Mouse (Mus musculus): ENCODE measurements around the gene Zbtb20.
"Not testable (repeated sequence)": the region's sequence is repeated elsewhere in the genome, so short reads cannot be mapped to it uniquely, and the experiment has no call there.

Gene Zbtb20

GRCm38 (mm10) chr16:42910016-42910415 is 34.3 kb downstream of the Zbtb20 start:
- peak; percentile 4 for DNase-seq (ENCODE audit: low read depth, low spot score)

GRCm38 (mm10) chr16:42910716-42911115 is 35.0 kb downstream of the Zbtb20 start:
- no peak for DNase-seq (ENCODE audit: low read depth, low spot score)

- DNase-seq (ENCODE audit: low read depth, low spot score): no peak
Measured at GRCm38 (mm10) chr16:42911326-42911725, 35.6 kb downstream of the Zbtb20 start.

GRCm38 (mm10) chr16:42911815-42912214 is 36.1 kb downstream of the Zbtb20 start:
- no peak for DNase-seq (ENCODE audit: low read depth, low spot score)

- no peak for DNase-seq (ENCODE audit: low read depth, low spot score)
Measured at GRCm38 (mm10) chr16:42913291-42913690, 37.6 kb downstream of the Zbtb20 start.

GRCm38 (mm10) chr16:42914457-42915085 is 38.9 kb downstream of the Zbtb20 start:
- peak; percentile 38 for DNase-seq (ENCODE audit: low read depth, low spot score)

GRCm38 (mm10) chr16:42919992-42920760 is 44.5 kb downstream of the Zbtb20 start:
- no peak for DNase-seq (ENCODE audit: low read depth, low spot score)

- no peak for DNase-seq (ENCODE audit: low read depth, low spot score)
Measured at GRCm38 (mm10) chr16:42921436-42921835, 45.8 kb downstream of the Zbtb20 start.

GRCm38 (mm10) chr16:42938211-42938610 is 62.5 kb downstream of the Zbtb20 start:
- no peak for DNase-seq (ENCODE audit: low read depth, low spot score)

GRCm38 (mm10) chr16:42947016-42947415 is 71.3 kb downstream of the Zbtb20 start:
- no peak for DNase-seq (ENCODE audit: low read depth, low spot score)

- not testable (repeated sequence) for DNase-seq (ENCODE audit: low read depth, low spot score)
Measured at GRCm38 (mm10) chr16:42955401-42955800, 79.7 kb downstream of the Zbtb20 start.

- no peak for DNase-seq (ENCODE audit: low read depth, low spot score)
Measured at GRCm38 (mm10) chr16:42972872-42973271, 97.2 kb downstream of the Zbtb20 start.

- no peak for DNase-seq (ENCODE audit: low read depth, low spot score)
Measured at GRCm38 (mm10) chr16:42998896-42999295, 123.2 kb downstream of the Zbtb20 start.

- DNase-seq (ENCODE audit: low read depth, low spot score): no peak
Measured at GRCm38 (mm10) chr16:43026351-43026750, 150.7 kb downstream of the Zbtb20 start.

GRCm38 (mm10) chr16:43029243-43029642 is 153.6 kb downstream of the Zbtb20 start:
- no peak for DNase-seq (ENCODE audit: low read depth, low spot score)

- DNase-seq (ENCODE audit: low read depth, low spot score): no peak
Measured at GRCm38 (mm10) chr16:43035709-43036108, 160.0 kb downstream of the Zbtb20 start.

GRCm38 (mm10) chr16:43036510-43036909 is 160.8 kb downstream of the Zbtb20 start:
- DNase-seq (ENCODE audit: low read depth, low spot score): no peak

GRCm38 (mm10) chr16:43037320-43037719 is 161.6 kb downstream of the Zbtb20 start:
- DNase-seq (ENCODE audit: low read depth, low spot score): no peak

- DNase-seq (ENCODE audit: low read depth, low spot score): no peak
Measured at GRCm38 (mm10) chr16:43045611-43046010, 169.9 kb downstream of the Zbtb20 start.

GRCm38 (mm10) chr16:43046686-43047085 is 171.0 kb downstream of the Zbtb20 start:
- no peak for DNase-seq (ENCODE audit: low read depth, low spot score)

- DNase-seq (ENCODE audit: low read depth, low spot score): no peak
Measured at GRCm38 (mm10) chr16:43069666-43070295, 194.1 kb downstream of the Zbtb20 start.

- no peak for DNase-seq (ENCODE audit: low read depth, low spot score)
Measured at GRCm38 (mm10) chr16:43071875-43072274, 196.2 kb downstream of the Zbtb20 start.

Measured in CD4-positive helper T cell, adult 2 months (primary cell).